Mouse (Mus musculus): ENCODE measurements at regions not wholly inside any gene's neighbourhood (a gene's known extent, or its start where the extent isn't known, plus 50 kb on each side); places are given as distances from the start of the nearest gene placed in this dataset.

GRCm38 (mm10) chr12:7457544-7457943, 519.9 kb upstream of the Apob start:
- Histone ChIP-seq H3K4me3 (ENCODE audit: low read depth, low read length) (no peak overlapping the region), H3K27me3 (ENCODE audit: control insufficient read depth, insufficient read depth, low read length) (no peaks in the 10 kb centered on the region), H3K4me2 (no peak overlapping the region), H3K9me3 (ENCODE audit: control insufficient read depth, low read length) (no peaks in the 10 kb centered on the region), H3K27ac (ENCODE audit: low read depth, low read length) (no peak overlapping the region), H3K4me1 (ENCODE audit: control insufficient read depth, insufficient read depth, low read length) (no peaks in the 10 kb centered on the region), H3K9ac (ENCODE audit: low read length) (no peak overlapping the region), H3K36me3 (ENCODE audit: control insufficient read depth, insufficient read depth, low read length) (no peaks in the 10 kb centered on the region)
- WGBS: 79% methylated on average over 4 of the region's 4 CpGs
- ATAC-seq (ENCODE audit: low FRiP score): no peak
- DNase-seq (ENCODE audit: low spot score, missing footprints): no peak

GRCm38 (mm10) chr12:7464947-7465346, 512.5 kb upstream of the Apob start:
- ATAC-seq (ENCODE audit: low FRiP score) (no peak), DNase-seq (ENCODE audit: low spot score, missing footprints) (no peak)
- H3K4me3 ChIP-seq (ENCODE audit: low read depth, low read length): no peak overlapping the region
- no peaks in the 10 kb centered on the region for H3K27me3 ChIP-seq (ENCODE audit: control insufficient read depth, insufficient read depth, low read length)
- H3K9ac ChIP-seq (ENCODE audit: low read length): no peak overlapping the region
- whole genome bisulfite sequencing: 13% methylated on average over 1 of the region's 1 CpGs
- no peak overlapping the region for H3K4me2 ChIP-seq
- no peak overlapping the region for H3K27ac ChIP-seq (ENCODE audit: low read depth, low read length)
- H3K4me1 ChIP-seq (ENCODE audit: control insufficient read depth, insufficient read depth, low read length): 0 out of 2 replicates have a peak, but pooled peaks cover 4% of the 10 kb centered on the region
- H3K36me3 ChIP-seq (ENCODE audit: control insufficient read depth, insufficient read depth, low read length): no peaks in the 10 kb centered on the region
- no peaks in the 10 kb centered on the region for H3K9me3 ChIP-seq (ENCODE audit: control insufficient read depth, low read length)

DNA sequence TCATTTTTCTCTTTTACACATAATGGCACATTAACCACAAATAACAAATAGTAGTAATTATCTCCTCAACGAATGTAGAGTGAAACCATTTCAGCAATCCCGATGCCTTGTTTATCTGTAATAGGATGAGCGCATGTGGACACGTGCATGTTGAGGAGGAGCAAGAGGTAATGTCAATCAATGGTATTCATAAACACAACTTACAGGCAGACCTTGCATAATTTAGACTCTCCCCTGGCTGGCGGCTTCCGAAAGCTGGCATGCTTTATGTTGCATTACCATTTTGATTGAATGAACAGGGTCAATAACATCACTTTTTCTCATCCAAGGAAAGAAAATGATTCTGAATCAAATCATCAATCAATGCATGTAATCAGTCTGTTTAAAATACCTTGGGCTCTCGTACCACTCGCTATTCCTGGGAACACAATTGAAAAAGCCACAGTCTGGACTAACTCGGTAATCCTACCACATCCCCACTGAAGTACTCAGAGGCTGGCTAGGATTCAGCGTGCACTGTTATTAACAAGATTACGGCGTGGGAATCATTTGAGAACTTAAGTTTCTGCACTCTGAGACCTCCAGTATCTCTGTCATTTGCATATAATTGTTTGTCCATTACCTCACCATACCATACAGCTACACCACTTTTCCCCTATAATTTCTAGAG, 464.7 kb upstream of the Apob start:
- no peak for DNase-seq (ENCODE audit: low spot score, missing footprints)
- no peaks in the 10 kb centered on the region for H3K4me1 ChIP-seq (ENCODE audit: control insufficient read depth, insufficient read depth, low read length)
- no peak for ATAC-seq (ENCODE audit: low FRiP score)
- H3K4me3 ChIP-seq (ENCODE audit: low read depth, low read length): no peak overlapping the region
- 88% methylated on average over 12 of the region's 12 CpGs for WGBS
- no peaks in the 10 kb centered on the region for H3K27me3 ChIP-seq (ENCODE audit: control insufficient read depth, insufficient read depth, low read length)
- H3K4me2 ChIP-seq: no peak overlapping the region
- H3K9ac ChIP-seq (ENCODE audit: low read length): no peak overlapping the region
- no peaks in the 10 kb centered on the region for H3K36me3 ChIP-seq (ENCODE audit: control insufficient read depth, insufficient read depth, low read length)
- H3K27ac ChIP-seq (ENCODE audit: low read depth, low read length): no peak overlapping the region
- no peaks in the 10 kb centered on the region for H3K9me3 ChIP-seq (ENCODE audit: control insufficient read depth, low read length)

GRCm38 (mm10) chr12:7537389-7537788, 440.1 kb upstream of the Apob start:
- Histone ChIP-seq H3K27ac (ENCODE audit: low read depth, low read length) (no peak overlapping the region), H3K4me2 (no peak overlapping the region), H3K4me3 (ENCODE audit: low read depth, low read length) (no peak overlapping the region), H3K4me1 (ENCODE audit: control insufficient read depth, insufficient read depth, low read length) (no peaks in the 10 kb centered on the region), H3K9me3 (ENCODE audit: control insufficient read depth, low read length) (no peaks in the 10 kb centered on the region), H3K36me3 (ENCODE audit: control insufficient read depth, insufficient read depth, low read length) (no peaks in the 10 kb centered on the region), H3K9ac (ENCODE audit: low read length) (no peak overlapping the region), H3K27me3 (ENCODE audit: control insufficient read depth, insufficient read depth, low read length) (no peaks in the 10 kb centered on the region)
- DNase-seq (ENCODE audit: low spot score, missing footprints) (no peak), ATAC-seq (ENCODE audit: low FRiP score) (no peak)

GRCm38 (mm10) chr12:7543281-7543981, 434.0 kb upstream of the Apob start:
- WGBS: 51% methylated on average over 8 of the region's 8 CpGs
- ATAC-seq (ENCODE audit: low FRiP score) (no peak), DNase-seq (ENCODE audit: low spot score, missing footprints) (no peak)
- no peaks in the 10 kb centered on the region for H3K4me1 ChIP-seq (ENCODE audit: control insufficient read depth, insufficient read depth, low read length)
- H3K9me3 ChIP-seq (ENCODE audit: control insufficient read depth, low read length): no peaks in the 10 kb centered on the region
- no peak overlapping the region for H3K9ac ChIP-seq (ENCODE audit: low read length)
- H3K27ac ChIP-seq (ENCODE audit: low read depth, low read length): no peak overlapping the region
- no peak overlapping the region for H3K4me3 ChIP-seq (ENCODE audit: low read depth, low read length)
- H3K36me3 ChIP-seq (ENCODE audit: control insufficient read depth, insufficient read depth, low read length): no peaks in the 10 kb centered on the region
- no peak overlapping the region for H3K4me2 ChIP-seq
- H3K27me3 ChIP-seq (ENCODE audit: control insufficient read depth, insufficient read depth, low read length): no peaks in the 10 kb centered on the region

GRCm38 (mm10) chr12:7548759-7549158, 428.7 kb upstream of the Apob start:
- no peak for DNase-seq (ENCODE audit: low spot score, missing footprints)
- 81% methylated on average over 1 of the region's 1 CpGs for WGBS

GRCm38 (mm10) chr12:7560245-7560644, 417.2 kb upstream of the Apob start:
- DNase-seq (ENCODE audit: low spot score, missing footprints) (no peak), ATAC-seq (ENCODE audit: low FRiP score) (no peak)
- no peak overlapping the region for H3K27ac ChIP-seq (ENCODE audit: low read depth, low read length)
- H3K4me2 ChIP-seq: no peak overlapping the region
- H3K4me1 ChIP-seq (ENCODE audit: control insufficient read depth, insufficient read depth, low read length): no peaks in the 10 kb centered on the region
- no peak overlapping the region for H3K9ac ChIP-seq (ENCODE audit: low read length)
- no peaks in the 10 kb centered on the region for H3K27me3 ChIP-seq (ENCODE audit: control insufficient read depth, insufficient read depth, low read length)
- no peak overlapping the region for H3K4me3 ChIP-seq (ENCODE audit: low read depth, low read length)
- no peaks in the 10 kb centered on the region for H3K9me3 ChIP-seq (ENCODE audit: control insufficient read depth, low read length)
- H3K36me3 ChIP-seq (ENCODE audit: control insufficient read depth, insufficient read depth, low read length): no peaks in the 10 kb centered on the region
- 85% methylated on average over 1 of the region's 1 CpGs for WGBS

More at GRCm38 (mm10) chr12:7548759-7549158, 428.7 kb upstream of the Apob start:
- no peaks in the 10 kb centered on the region for H3K9me3 ChIP-seq (ENCODE audit: control insufficient read depth, low read length)
- ATAC-seq (ENCODE audit: low FRiP score): no peak
- no peaks in the 10 kb centered on the region for H3K27me3 ChIP-seq (ENCODE audit: control insufficient read depth, insufficient read depth, low read length)
- no peak overlapping the region for H3K27ac ChIP-seq (ENCODE audit: low read depth, low read length)
- no peaks in the 10 kb centered on the region for H3K4me1 ChIP-seq (ENCODE audit: control insufficient read depth, insufficient read depth, low read length)
- H3K9ac ChIP-seq (ENCODE audit: low read length): no peak overlapping the region
- no peaks in the 10 kb centered on the region for H3K36me3 ChIP-seq (ENCODE audit: control insufficient read depth, insufficient read depth, low read length)
- H3K4me3 ChIP-seq (ENCODE audit: low read depth, low read length): no peak overlapping the region
- H3K4me2 ChIP-seq: no peak overlapping the region

DNA sequence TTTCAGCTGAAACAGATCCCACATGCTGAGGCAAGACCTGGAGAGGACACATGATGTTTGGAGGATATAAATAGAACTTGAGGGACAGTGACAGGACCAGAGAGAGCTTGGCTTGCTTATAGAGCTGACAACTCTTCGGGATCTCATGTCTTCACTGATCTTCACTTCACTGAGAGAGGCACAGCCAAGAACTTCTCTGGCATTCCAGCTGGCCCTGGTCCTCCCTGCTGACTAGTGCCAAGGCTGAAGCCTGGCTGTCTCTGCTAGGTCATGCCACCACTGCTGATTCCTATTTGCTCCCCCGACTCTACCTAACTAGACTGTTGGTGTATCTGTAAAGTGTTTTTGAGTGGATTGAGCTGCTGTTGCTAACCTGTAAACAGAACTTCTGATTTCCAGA, 401.4 kb upstream of the Apob start:
- 98% methylated on average over 2 of the region's 2 CpGs for WGBS
- Histone ChIP-seq H3K4me1 (ENCODE audit: control insufficient read depth, insufficient read depth, low read length) (no peaks in the 10 kb centered on the region), H3K9ac (ENCODE audit: low read length) (no peak overlapping the region), H3K27ac (ENCODE audit: low read depth, low read length) (no peak overlapping the region), H3K27me3 (ENCODE audit: control insufficient read depth, insufficient read depth, low read length) (no peaks in the 10 kb centered on the region), H3K4me3 (ENCODE audit: low read depth, low read length) (no peak overlapping the region), H3K9me3 (ENCODE audit: control insufficient read depth, low read length) (no peaks in the 10 kb centered on the region), H3K4me2 (no peak overlapping the region), H3K36me3 (ENCODE audit: control insufficient read depth, insufficient read depth, low read length) (no peaks in the 10 kb centered on the region)
- ATAC-seq (ENCODE audit: low FRiP score) (no peak), DNase-seq (ENCODE audit: low spot score, missing footprints) (no peak)

DNA sequence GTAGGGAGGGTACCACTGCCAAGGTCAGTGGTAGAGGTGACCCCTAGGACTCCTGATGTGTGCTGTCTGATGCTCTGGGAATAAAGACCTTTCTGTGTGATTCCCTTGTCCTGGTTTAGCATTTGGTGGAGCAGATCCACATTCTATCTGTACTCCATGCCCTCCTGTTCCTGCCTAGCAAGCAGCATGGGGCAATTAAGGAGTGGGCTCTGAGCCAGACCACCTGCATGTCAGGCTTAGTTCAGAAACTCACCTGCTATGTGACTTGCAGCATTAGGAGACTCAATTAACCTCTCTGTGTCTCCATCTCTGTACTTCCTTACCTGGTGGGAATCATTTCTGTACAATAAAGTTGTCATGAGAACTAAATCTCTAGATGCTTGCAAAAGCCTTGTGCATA, 389.9 kb upstream of the Apob start:
- Histone ChIP-seq H3K4me2 (no peak overlapping the region), H3K9ac (ENCODE audit: low read length) (no peak overlapping the region)

More for the DNA sequence above, 389.9 kb upstream of the Apob start:
- Histone ChIP-seq H3K4me1 (ENCODE audit: control insufficient read depth, insufficient read depth, low read length) (no peaks in the 10 kb centered on the region), H3K36me3 (ENCODE audit: control insufficient read depth, insufficient read depth, low read length) (no peaks in the 10 kb centered on the region), H3K9me3 (ENCODE audit: control insufficient read depth, low read length) (no peaks in the 10 kb centered on the region), H3K27me3 (ENCODE audit: control insufficient read depth, insufficient read depth, low read length) (no peaks in the 10 kb centered on the region), H3K4me3 (ENCODE audit: low read depth, low read length) (no peak overlapping the region), H3K27ac (ENCODE audit: low read depth, low read length) (no peak overlapping the region)
- ATAC-seq (ENCODE audit: low FRiP score) (no peak), DNase-seq (ENCODE audit: low spot score, missing footprints) (no peak)

All from midbrain, embryonic 11.5 days (tissue).